Mouse (Mus musculus): ENCODE measurements around the gene 2310039H08Rik. TPM values are rescaled to one million over a fixed set of nuclear protein-coding genes. Genes with fewer than 3 reads are reported as not detected.

The 2310039H08Rik gene
- polyA plus RNA-seq, 1 experiment: 67.3 TPM

DNA sequence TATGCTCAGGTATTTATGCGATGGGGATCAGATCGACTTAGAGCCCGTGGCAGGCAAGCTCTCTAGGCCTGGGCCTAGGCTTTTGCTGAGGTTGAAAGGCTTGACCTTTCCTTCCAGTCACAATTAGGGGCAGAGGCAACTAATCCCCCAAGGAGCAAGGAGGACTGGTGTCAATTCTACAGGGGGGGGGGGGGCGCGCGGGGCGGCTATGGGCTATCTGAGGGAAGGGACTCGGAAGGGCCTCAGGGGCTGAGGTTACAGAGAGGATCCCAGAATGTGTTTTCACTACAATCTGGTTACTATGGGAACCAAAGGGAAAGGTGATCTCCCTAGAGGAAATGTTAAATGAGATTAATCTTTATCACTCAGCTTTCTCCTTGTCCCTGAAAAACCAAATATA is 25.0 kb downstream of the 2310039H08Rik start:
- no peak for DNase-seq (ENCODE audit: low read depth, low spot score)
- 82% methylated on average over 8 of the region's 8 CpGs for WGBS

DNA sequence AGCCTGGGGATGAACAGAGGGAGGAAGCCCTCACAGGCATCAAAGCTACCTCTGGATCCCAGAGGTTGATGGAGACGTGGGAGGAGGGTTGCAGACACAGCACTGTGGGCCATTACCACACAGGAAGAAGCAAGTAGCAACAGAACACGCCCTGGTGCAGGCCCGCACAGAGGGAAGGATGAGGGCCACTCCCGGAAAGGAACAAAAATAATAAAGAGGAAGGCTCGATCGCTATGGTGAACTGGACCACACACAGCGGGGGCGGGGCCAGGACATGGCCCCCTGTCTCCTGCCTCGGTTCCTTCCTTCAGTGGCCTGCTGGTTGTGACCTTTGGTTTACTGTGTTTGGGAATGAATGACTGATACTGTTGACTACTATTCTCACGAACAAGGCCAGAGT is 27.2 kb downstream of the 2310039H08Rik start:
- no peak for DNase-seq (ENCODE audit: low read depth, low spot score)
- WGBS: 69% methylated on average over 10 of the region's 10 CpGs

DNA sequence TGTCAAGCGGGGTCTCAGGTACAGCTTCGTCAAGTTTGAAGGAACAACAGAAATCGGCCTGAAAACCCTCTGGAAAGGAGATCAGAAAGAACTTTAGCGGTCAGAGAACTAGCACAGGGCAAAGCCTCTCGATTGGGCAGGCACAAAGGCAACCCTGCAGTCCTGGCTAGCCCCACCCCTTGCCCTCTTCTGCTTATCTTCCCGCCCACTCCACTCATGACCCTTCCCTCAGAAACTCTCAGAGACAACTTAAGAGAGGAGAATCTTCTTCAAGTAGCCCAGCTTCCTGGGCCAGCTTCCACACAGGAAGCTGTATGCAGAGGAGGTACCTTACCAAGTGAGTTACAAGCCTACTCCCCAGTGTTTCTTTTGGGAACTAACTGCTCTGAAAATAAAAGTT is 29.3 kb downstream of the 2310039H08Rik start:
- no peak for DNase-seq (ENCODE audit: low read depth, low spot score)
- WGBS: 85% methylated on average over 6 of the region's 6 CpGs

DNA sequence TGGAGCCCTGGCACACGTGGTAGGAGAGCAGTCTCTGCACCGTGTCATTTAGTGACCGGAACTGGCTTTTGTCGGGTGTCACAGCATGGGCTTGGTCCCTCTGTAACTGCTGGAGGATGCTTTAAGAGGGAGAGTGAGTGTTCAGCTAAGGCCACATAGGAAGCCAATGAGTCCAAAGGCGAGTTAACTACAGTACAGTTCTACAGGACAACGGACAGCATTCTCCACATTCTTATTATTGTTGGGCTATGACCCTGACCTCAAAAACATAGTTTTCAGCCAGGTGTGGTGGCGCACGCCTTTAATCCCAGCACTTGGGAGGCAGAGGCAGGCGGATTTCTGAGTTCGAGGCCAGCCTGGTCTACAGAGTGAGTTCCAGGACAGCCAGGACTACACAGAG is 35.9 kb downstream of the 2310039H08Rik start:
- DNase-seq (ENCODE audit: low read depth, low spot score): no peak
- 91% methylated on average over 10 of the region's 10 CpGs for WGBS

DNA sequence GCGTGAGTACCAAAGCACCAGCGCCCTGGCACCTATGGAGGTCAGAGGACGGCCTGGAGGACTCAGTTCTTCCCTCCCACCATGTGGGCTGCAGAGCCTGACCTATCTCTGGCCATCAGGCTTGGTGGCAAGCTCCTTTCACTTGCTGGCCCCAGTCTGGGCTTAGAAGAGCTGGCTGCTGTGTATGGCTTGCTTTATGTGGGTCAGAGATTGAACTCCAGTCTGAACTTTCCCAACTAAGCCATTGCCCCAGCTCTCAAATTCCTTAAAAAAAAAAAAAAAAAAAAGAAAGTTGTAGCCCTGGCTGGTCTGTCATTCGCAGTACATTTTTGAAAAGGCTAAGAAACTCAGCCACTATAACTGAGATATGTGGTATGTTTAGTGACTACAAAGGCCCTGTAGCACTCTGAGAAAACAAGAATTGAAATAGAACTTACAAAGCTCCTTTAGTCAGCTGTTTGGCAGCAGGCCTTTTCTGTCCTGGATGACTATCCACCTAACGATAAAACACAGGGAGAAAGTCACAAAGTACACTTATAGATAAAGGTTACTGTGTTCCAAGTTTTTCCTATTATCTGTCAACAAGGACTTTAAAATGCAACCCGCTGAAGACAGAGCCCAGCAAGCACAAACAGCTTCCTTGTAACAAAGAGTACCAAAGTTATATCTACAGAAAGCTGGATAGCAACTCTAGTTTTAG is 36.8 kb downstream of the 2310039H08Rik start:
- DNase-seq (ENCODE audit: low read depth, low spot score): no peak

GRCm38 (mm10) chr17:46810672-46811071 is 38.2 kb downstream of the 2310039H08Rik start:
- WGBS: 93% methylated on average over 3 of the region's 3 CpGs
- no peak for DNase-seq (ENCODE audit: low read depth, low spot score)

More for the DNA sequence above, 36.8 kb downstream of the 2310039H08Rik start:
- 81% methylated on average over 6 of the region's 6 CpGs for WGBS

- DNase-seq (ENCODE audit: low read depth, low spot score): no peak
Measured at GRCm38 (mm10) chr17:46812442-46812841, 40.0 kb downstream of the 2310039H08Rik start.

GRCm38 (mm10) chr17:46813637-46814036 is 41.2 kb downstream of the 2310039H08Rik start:
- WGBS: 84% methylated on average over 8 of the region's 8 CpGs
- DNase-seq (ENCODE audit: low read depth, low spot score): no peak

More at GRCm38 (mm10) chr17:46812442-46812841, 40.0 kb downstream of the 2310039H08Rik start:
- WGBS: 92% methylated on average over 1 of the region's 1 CpGs

DNA sequence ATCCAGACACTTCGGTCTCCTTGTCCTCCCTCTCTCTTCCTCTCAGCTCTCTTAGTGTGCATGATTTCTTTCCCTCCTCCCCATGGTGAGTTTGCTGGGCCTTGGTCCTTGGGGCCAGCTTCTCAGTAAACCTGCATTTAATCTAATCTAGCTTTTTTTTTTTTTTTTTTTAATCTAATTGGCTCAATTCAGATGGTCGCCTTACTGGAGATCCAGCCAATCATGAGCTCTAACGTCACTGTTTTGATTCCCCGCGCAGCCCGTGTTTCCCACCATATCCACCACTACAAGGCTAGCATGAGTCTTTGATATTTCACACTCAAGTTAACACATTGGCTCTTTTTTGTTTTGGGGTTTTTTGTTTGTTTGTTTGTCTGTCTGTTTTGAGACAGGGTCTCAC is 42.1 kb downstream of the 2310039H08Rik start:
- 95% methylated on average over 6 of the region's 6 CpGs for WGBS
- no peak for DNase-seq (ENCODE audit: low read depth, low spot score)

DNA sequence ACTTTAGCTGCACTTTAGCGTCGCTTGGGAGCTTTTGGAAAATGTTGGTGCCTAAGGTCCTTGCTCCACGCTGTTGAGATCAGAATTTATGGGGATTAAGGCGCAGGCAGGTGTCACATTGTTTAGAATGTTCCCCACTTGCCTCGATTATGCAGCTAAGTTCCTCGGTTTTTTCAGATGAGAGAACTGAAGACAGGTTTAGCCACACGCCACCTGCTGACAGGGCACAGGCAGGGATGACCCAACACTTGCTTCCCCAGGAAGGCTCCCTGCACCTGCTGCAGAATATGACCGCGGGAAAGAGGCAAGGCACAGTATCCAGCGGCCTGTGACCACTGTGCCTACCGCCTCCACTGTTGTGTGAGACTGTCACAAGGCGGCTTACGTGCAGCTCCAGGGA is 43.9 kb downstream of the 2310039H08Rik start:
- 87% methylated on average over 13 of the region's 13 CpGs for WGBS

GRCm38 (mm10) chr17:46817734-46818158 is 45.3 kb downstream of the 2310039H08Rik start:
- WGBS: 91% methylated on average over 12 of the region's 12 CpGs
- no peak for DNase-seq (ENCODE audit: low read depth, low spot score)

More for the DNA sequence above, 43.9 kb downstream of the 2310039H08Rik start:
- DNase-seq (ENCODE audit: low read depth, low spot score): no peak

DNA sequence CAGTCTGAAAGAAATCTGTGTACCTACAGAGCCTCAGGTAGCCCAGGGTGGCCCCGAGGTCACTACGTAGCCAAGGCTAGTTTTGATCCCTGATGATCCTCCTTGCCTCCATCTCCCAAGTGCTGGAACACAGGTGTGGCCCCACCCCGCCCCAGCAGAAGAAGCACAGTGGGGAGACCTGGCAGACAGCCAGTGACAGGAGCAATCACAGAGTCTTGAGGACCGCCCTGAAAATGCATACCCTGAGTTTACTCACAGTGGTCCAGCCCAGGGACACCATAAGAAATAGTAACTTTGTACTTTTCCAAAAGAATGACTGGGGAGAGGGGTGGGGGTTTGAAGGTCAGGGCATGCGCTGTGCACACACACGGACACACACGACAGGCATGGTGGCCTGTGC is 48.2 kb downstream of the 2310039H08Rik start:
- WGBS: 80% methylated on average over 7 of the region's 7 CpGs
- no peak for DNase-seq (ENCODE audit: low read depth, low spot score)

Other genes starting within 250 kb of the 2310039H08Rik start
- gene Cul9, start 226.2 kb upstream of the 2310039H08Rik start, polyA plus RNA-seq (2012; rRNA removed): 4.1 and 6.1 TPM in 2 replicates
- gene Srf, start 216.5 kb upstream of the 2310039H08Rik start, polyA plus RNA-seq (2012; rRNA removed): 120 and 129 TPM in 2 replicates
- 6.6 and 7.1 TPM in 2 replicates for gene Ptk7, start 143.1 kb upstream of the 2310039H08Rik start, polyA plus RNA-seq (2012; rRNA removed)
- gene Klc4, start 126.6 kb upstream of the 2310039H08Rik start, polyA plus RNA-seq (2012; rRNA removed): 80.8 and 113 TPM in 2 replicates
- gene Mrpl2, start 126.4 kb upstream of the 2310039H08Rik start, polyA plus RNA-seq (2012; rRNA removed): 73.1 and 99.3 TPM in 2 replicates
- 7.7 and 8.5 TPM in 2 replicates for gene Cul7, start 122.3 kb upstream of the 2310039H08Rik start, polyA plus RNA-seq (2012; rRNA removed)
- 42.4 and 47.6 TPM in 2 replicates for gene Rrp36, start 98.3 kb upstream of the 2310039H08Rik start, polyA plus RNA-seq (2012; rRNA removed)
- 83.7 and 90.1 TPM in 2 replicates for gene Mea1, start 93.8 kb upstream of the 2310039H08Rik start, polyA plus RNA-seq (2012; rRNA removed)
- gene Klhdc3, start 91.7 kb upstream of the 2310039H08Rik start, polyA plus RNA-seq (2012; rRNA removed): 79.1 and 90.0 TPM in 2 replicates
- gene Ppp2r5d, start 67.5 kb upstream of the 2310039H08Rik start, polyA plus RNA-seq (2012; rRNA removed): 86.8 and 108 TPM in 2 replicates
- 46.8 and 49.9 TPM in 2 replicates for gene Pex6, start 61.2 kb upstream of the 2310039H08Rik start, polyA plus RNA-seq (2012; rRNA removed)
- 0.94 and 1.5 TPM in 2 replicates for gene Gnmt, start 43.5 kb upstream of the 2310039H08Rik start, polyA plus RNA-seq (2012; rRNA removed)
- 34.9 and 38.8 TPM in 2 replicates for gene Cnpy3, start 20.4 kb upstream of the 2310039H08Rik start, polyA plus RNA-seq (2012; rRNA removed)
- gene Ptcra, start 8.9 kb upstream of the 2310039H08Rik start, polyA plus RNA-seq (2012; rRNA removed): not detected in 2 replicates
- 27.2 and 28.5 TPM in 2 replicates for gene Rpl7l1, start 10.0 kb downstream of the 2310039H08Rik start, polyA plus RNA-seq (2012; rRNA removed)
- gene Bicral, start 85.8 kb downstream of the 2310039H08Rik start, polyA plus RNA-seq (2012; rRNA removed): 5.4 and 11.4 TPM in 2 replicates
- gene Tbcc, start 118.0 kb downstream of the 2310039H08Rik start, polyA plus RNA-seq (2012; rRNA removed): 16.0 and 18.2 TPM in 2 replicates
- gene Prph2, start 137.8 kb downstream of the 2310039H08Rik start, polyA plus RNA-seq (2012; rRNA removed): not detected in 2 replicates
- 13.7 and 17.0 TPM in 2 replicates for gene Ubr2, start 237.9 kb downstream of the 2310039H08Rik start, polyA plus RNA-seq (2012; rRNA removed)